Mouse (Mus musculus) bone marrow macrophage, adult 2 months (primary cell): ENCODE measurements around the gene Ufc1.

ENCODE experiments used
- CTCF ChIP-seq: IDR thresholded peaks from 2 replicates; pipeline ENCODE4 v1.5.1; 2012; ENCODE audit warnings: low read depth, mild to moderate bottlenecking, low read length, moderate library complexity
- POLR2A ChIP-seq: IDR thresholded peaks from 2 replicates; pipeline ENCODE4 v1.6.1; 2012; ENCODE audit warnings: mild to moderate bottlenecking, low read depth, low read length, borderline replicate concordance

DNA sequence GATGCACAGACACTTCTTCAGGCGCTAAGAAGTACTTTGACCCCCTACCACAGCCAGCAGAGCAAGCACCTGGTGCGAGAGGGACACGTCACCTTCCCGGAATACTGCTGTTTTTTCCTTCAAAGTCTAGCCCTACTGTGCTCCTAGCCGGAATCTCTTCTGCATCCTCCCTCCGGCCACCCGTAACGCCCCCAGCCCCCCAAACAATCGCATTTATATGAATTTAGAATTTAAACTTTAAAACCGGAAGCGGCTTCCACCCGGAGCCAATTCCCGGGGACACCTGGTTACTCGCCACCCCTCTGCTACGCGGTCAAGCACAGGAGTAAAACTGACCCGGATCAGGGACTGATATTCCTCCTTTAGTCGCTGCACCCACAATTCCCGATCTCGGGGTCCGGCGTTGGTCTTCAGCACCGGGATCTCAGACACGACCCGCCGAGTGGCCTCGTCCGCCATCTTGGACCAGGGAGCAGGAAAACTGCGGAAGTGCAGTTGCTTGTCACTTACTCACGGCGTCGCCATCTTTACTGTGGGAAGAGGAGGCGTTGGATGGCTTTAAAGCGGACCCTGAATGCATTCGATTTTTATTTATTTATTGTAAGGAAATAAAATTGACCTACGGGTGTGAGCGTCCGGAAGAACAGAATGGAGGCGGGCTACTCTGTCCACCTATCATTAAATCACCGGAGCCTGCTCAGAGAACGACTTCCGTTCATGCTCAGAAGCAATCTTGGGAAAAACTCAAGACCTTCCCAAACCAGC is at the start of gene Ufc1:
- TF ChIP-seq CTCF (no peak), POLR2A (no peak)
